Mouse (Mus musculus) kidney, postnatal 10 days (tissue): ENCODE results near the gene Dupd1.

Experiments
- DNase-seq: peaks from one replicate; pipeline ENCODE4 v3.0.0; 2021; ENCODE audit warnings: mixed read lengths

The Dupd1 gene

GRCm38 (mm10) chr14:21720430-21721205 is 6.2 kb upstream of the Dupd1 start:
- no peak for DNase-seq

GRCm38 (mm10) chr14:21719646-21720383 is 5.4 kb upstream of the Dupd1 start:
- no peak for DNase-seq

GRCm38 (mm10) chr14:21711231-21711630 is 3.1 kb downstream of the Dupd1 start:
- no peak for DNase-seq

GRCm38 (mm10) chr14:21709545-21709944 is 4.8 kb downstream of the Dupd1 start:
- no peak for DNase-seq

GRCm38 (mm10) chr14:21706759-21707571 is 7.4 kb downstream of the Dupd1 start:
- peak; percentile 36 for DNase-seq

- DNase-seq = no peak
Measured at GRCm38 (mm10) chr14:21705462-21705861, 8.9 kb downstream of the Dupd1 start.

- DNase-seq = peak; percentile 35
Measured at GRCm38 (mm10) chr14:21703255-21703654, 11.1 kb downstream of the Dupd1 start.

GRCm38 (mm10) chr14:21702691-21703090 is 11.7 kb downstream of the Dupd1 start:
- no peak for DNase-seq

- DNase-seq = no peak
Measured at GRCm38 (mm10) chr14:21696186-21696830, 18.1 kb downstream of the Dupd1 start.

GRCm38 (mm10) chr14:21695020-21695419 is 19.4 kb downstream of the Dupd1 start:
- no peak for DNase-seq

GRCm38 (mm10) chr14:21691070-21691469 is 23.3 kb downstream of the Dupd1 start:
- no peak for DNase-seq

GRCm38 (mm10) chr14:21686376-21687279 is 27.7 kb downstream of the Dupd1 start:
- peak; percentile 44 for DNase-seq

- no peak for DNase-seq
Measured at GRCm38 (mm10) chr14:21685411-21686146, 28.8 kb downstream of the Dupd1 start.

GRCm38 (mm10) chr14:21683834-21684233 is 30.5 kb downstream of the Dupd1 start:
- DNase-seq = no peak

GRCm38 (mm10) chr14:21682681-21683129 is 31.7 kb downstream of the Dupd1 start:
- peak; percentile 76 for DNase-seq

GRCm38 (mm10) chr14:21679631-21680201 is 34.7 kb downstream of the Dupd1 start:
- DNase-seq = peak; percentile 68

GRCm38 (mm10) chr14:21678509-21679285 is 35.7 kb downstream of the Dupd1 start:
- DNase-seq = peak; percentile 76

- no peak for DNase-seq
Measured at GRCm38 (mm10) chr14:21676223-21676622, 38.2 kb downstream of the Dupd1 start.

GRCm38 (mm10) chr14:21674471-21674870 is 39.9 kb downstream of the Dupd1 start:
- DNase-seq = peak; percentile 28

GRCm38 (mm10) chr14:21673100-21673499 is 41.3 kb downstream of the Dupd1 start:
- DNase-seq = no peak
